Mouse (Mus musculus): ENCODE data around the gene Gpd2. TPM values are rescaled to one million over a fixed set of nuclear protein-coding genes. Genes with fewer than 3 reads are reported as not detected.

Gene Gpd2
- polyA plus RNA-seq, 1 experiment from 2014 or later, result 27.0 TPM

GRCm38 (mm10) chr2:57318336-57318735 is 80.9 kb downstream of the Gpd2 start:
- Histone ChIP-seq H3K4me2 (ENCODE audit: low read depth, low read length) (no peak overlapping the region), H3K4me3 (ENCODE audit: low read length) (no peak overlapping the region), H3K27me3 (replicated peaks; ENCODE audit: control insufficient read depth, insufficient read depth, low read length) (no peaks in the 10 kb centered on the region), H3K9me3 (ENCODE audit: control insufficient read depth, low read length) (no peaks in the 10 kb centered on the region), H3K4me1 (ENCODE audit: control insufficient read depth, insufficient read depth, low read length) (no peaks in the 10 kb centered on the region), H3K36me3 (ENCODE audit: control insufficient read depth, insufficient read depth, low read length) (no peaks in the 10 kb centered on the region), H3K27ac (ENCODE audit: low read length) (no peak overlapping the region), H3K9ac (ENCODE audit: low read depth, low read length) (no peak overlapping the region)
- ATAC-seq, result no peak
- 71% methylated on average over 3 of the region's 3 CpGs for WGBS

- 93% methylated on average over 8 of the region's 8 CpGs for WGBS
- no peaks in the 10 kb centered on the region for H3K4me1 ChIP-seq (ENCODE audit: control insufficient read depth, insufficient read depth, low read length)
- no peak for ATAC-seq
Measured at GRCm38 (mm10) chr2:57326091-57326490, 88.7 kb downstream of the Gpd2 start.

DNA sequence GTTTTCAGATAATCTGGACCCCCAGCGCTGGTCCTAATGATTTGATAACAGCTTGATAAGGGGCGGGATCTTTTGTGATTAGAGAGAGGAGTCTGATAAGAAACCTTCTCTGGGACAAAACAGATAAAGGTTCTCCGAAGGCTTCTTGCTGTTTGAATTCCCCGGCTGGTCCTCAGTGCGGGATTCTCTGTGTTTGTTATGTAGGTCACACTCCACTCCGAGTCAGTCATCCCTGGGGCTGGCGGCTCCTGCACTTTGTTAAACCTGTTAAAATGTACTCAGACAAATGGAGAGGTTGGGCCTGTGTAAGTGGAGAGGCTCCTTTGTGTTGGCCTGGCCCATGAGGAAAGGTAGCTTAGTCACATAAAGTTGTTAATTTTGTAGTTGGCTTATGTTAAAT is 91.9 kb downstream of the Gpd2 start:
- Histone ChIP-seq H3K27me3 (replicated peaks; ENCODE audit: control insufficient read depth, insufficient read depth, low read length) (no peaks in the 10 kb centered on the region), H3K4me2 (ENCODE audit: low read depth, low read length) (no peak overlapping the region), H3K4me1 (ENCODE audit: control insufficient read depth, insufficient read depth, low read length) (no peaks in the 10 kb centered on the region), H3K36me3 (ENCODE audit: control insufficient read depth, insufficient read depth, low read length) (no peaks in the 10 kb centered on the region), H3K9ac (ENCODE audit: low read depth, low read length) (no peak overlapping the region), H3K27ac (ENCODE audit: low read length) (no peak overlapping the region), H3K4me3 (ENCODE audit: low read length) (no peak overlapping the region), H3K9me3 (ENCODE audit: control insufficient read depth, low read length) (no peaks in the 10 kb centered on the region)
- WGBS, result 44% methylated on average over 7 of the region's 7 CpGs
- no peak for ATAC-seq

More at GRCm38 (mm10) chr2:57326091-57326490, 88.7 kb downstream of the Gpd2 start:
- Histone ChIP-seq H3K27ac (ENCODE audit: low read length) (no peak overlapping the region), H3K9ac (ENCODE audit: low read depth, low read length) (no peak overlapping the region), H3K36me3 (ENCODE audit: control insufficient read depth, insufficient read depth, low read length) (no peaks in the 10 kb centered on the region), H3K4me2 (ENCODE audit: low read depth, low read length) (no peak overlapping the region), H3K27me3 (replicated peaks; ENCODE audit: control insufficient read depth, insufficient read depth, low read length) (no peaks in the 10 kb centered on the region), H3K4me3 (ENCODE audit: low read length) (no peak overlapping the region), H3K9me3 (ENCODE audit: control insufficient read depth, low read length) (no peaks in the 10 kb centered on the region)

- no peaks in the 10 kb centered on the region for H3K9me3 ChIP-seq (ENCODE audit: control insufficient read depth, low read length)
- WGBS, result 69% methylated on average over 3 of the region's 3 CpGs
- no peak overlapping the region for H3K4me2 ChIP-seq (ENCODE audit: low read depth, low read length)
- H3K36me3 ChIP-seq (ENCODE audit: control insufficient read depth, insufficient read depth, low read length), result no peaks in the 10 kb centered on the region
- no peak overlapping the region for H3K4me3 ChIP-seq (ENCODE audit: low read length)
- H3K27ac ChIP-seq (ENCODE audit: low read length), result no peak overlapping the region
- no peak overlapping the region for H3K9ac ChIP-seq (ENCODE audit: low read depth, low read length)
- ATAC-seq, result no peak
- no peaks in the 10 kb centered on the region for H3K4me1 ChIP-seq (ENCODE audit: control insufficient read depth, insufficient read depth, low read length)
- H3K27me3 ChIP-seq (replicated peaks; ENCODE audit: control insufficient read depth, insufficient read depth, low read length), result no peaks in the 10 kb centered on the region
Measured at GRCm38 (mm10) chr2:57330812-57331211, 93.4 kb downstream of the Gpd2 start.

- no peak overlapping the region for H3K9ac ChIP-seq (ENCODE audit: low read depth, low read length)
- WGBS, result 80% methylated on average over 8 of the region's 8 CpGs
Measured at GRCm38 (mm10) chr2:57331266-57331665, 93.8 kb downstream of the Gpd2 start.

DNA sequence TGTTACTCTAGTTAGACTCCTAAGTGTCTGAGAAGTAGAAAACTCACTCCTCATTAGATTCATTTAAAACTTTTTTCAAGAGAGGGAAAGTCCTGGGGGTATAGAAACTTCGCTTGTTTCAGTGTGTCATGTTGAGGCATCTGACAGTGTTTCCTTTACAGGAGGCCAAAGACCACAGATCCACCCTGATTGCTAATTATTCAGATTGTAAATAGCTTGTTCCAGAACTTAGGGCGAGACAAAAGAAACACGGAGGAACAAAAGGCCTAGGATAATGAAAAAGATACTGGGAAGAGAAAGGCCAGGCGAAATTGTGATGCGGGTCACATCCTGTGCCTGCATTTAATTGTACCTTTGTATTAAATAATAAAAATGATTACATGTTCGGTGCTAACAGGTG is 96.0 kb downstream of the Gpd2 start:
- Histone ChIP-seq H3K27ac (ENCODE audit: low read length) (no peak overlapping the region), H3K4me2 (ENCODE audit: low read depth, low read length) (no peak overlapping the region), H3K27me3 (replicated peaks; ENCODE audit: control insufficient read depth, insufficient read depth, low read length) (no peaks in the 10 kb centered on the region), H3K9me3 (ENCODE audit: control insufficient read depth, low read length) (no peaks in the 10 kb centered on the region), H3K9ac (ENCODE audit: low read depth, low read length) (no peak overlapping the region), H3K4me1 (ENCODE audit: control insufficient read depth, insufficient read depth, low read length) (no peaks in the 10 kb centered on the region), H3K36me3 (ENCODE audit: control insufficient read depth, insufficient read depth, low read length) (no peaks in the 10 kb centered on the region), H3K4me3 (ENCODE audit: low read length) (no peak overlapping the region)
- no peak for ATAC-seq
- WGBS, result 88% methylated on average over 6 of the region's 6 CpGs

More at GRCm38 (mm10) chr2:57331266-57331665, 93.8 kb downstream of the Gpd2 start:
- Histone ChIP-seq H3K4me2 (ENCODE audit: low read depth, low read length) (no peak overlapping the region), H3K27ac (ENCODE audit: low read length) (no peak overlapping the region), H3K36me3 (ENCODE audit: control insufficient read depth, insufficient read depth, low read length) (no peaks in the 10 kb centered on the region), H3K4me1 (ENCODE audit: control insufficient read depth, insufficient read depth, low read length) (no peaks in the 10 kb centered on the region), H3K9me3 (ENCODE audit: control insufficient read depth, low read length) (no peaks in the 10 kb centered on the region), H3K4me3 (ENCODE audit: low read length) (no peak overlapping the region), H3K27me3 (replicated peaks; ENCODE audit: control insufficient read depth, insufficient read depth, low read length) (no peaks in the 10 kb centered on the region)
- ATAC-seq, result no peak

- no peak for ATAC-seq
- Histone ChIP-seq H3K36me3 (ENCODE audit: control insufficient read depth, insufficient read depth, low read length) (no peaks in the 10 kb centered on the region), H3K4me3 (ENCODE audit: low read length) (no peak overlapping the region), H3K4me2 (ENCODE audit: low read depth, low read length) (no peak overlapping the region), H3K27me3 (replicated peaks; ENCODE audit: control insufficient read depth, insufficient read depth, low read length) (no peaks in the 10 kb centered on the region), H3K4me1 (ENCODE audit: control insufficient read depth, insufficient read depth, low read length) (no peaks in the 10 kb centered on the region), H3K27ac (ENCODE audit: low read length) (no peak overlapping the region), H3K9me3 (ENCODE audit: control insufficient read depth, low read length) (no peaks in the 10 kb centered on the region), H3K9ac (ENCODE audit: low read depth, low read length) (no peak overlapping the region)
- 89% methylated on average over 15 of the region's 15 CpGs for WGBS
Measured at GRCm38 (mm10) chr2:57335397-57335796, 98.0 kb downstream of the Gpd2 start.

DNA sequence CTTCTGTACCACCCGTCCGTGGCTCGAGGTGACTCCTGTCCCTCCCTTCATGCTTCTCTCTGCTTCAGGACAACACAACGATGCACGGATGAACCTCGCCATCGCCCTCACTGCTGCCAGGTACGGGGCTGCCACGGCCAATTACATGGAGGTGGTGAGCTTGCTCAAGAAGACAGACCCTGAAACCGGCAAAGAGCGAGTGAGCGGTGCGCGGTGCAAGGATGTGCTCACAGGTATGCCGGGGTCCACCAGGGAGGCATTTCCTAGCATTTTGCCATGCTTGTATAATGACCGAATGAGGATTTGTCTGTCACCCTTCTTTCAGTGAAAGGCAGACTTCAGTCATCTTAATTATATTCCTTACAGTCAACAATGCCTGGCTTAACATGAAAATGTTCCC is 101.3 kb downstream of the Gpd2 start:
- ATAC-seq, result no peak

DNA sequence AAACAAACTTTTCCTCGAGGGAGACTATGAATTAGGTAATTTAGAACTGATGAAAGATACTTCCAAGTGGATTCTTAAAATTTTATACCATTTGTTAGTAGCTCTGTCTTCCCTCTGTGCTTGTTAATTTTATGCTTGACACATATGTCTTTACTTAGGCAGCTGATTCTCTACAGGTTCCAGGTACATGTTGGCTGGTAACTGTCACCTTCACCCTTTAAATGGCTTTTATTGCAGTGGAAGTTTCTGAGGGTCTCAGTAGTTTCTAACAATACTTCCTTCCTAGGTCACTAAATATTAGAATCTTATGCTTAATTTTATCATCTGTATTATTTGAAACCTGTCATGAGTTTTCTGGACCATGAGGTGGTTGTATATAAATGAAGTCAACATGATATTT is 105.5 kb downstream of the Gpd2 start:
- no peak for ATAC-seq
- Histone ChIP-seq H3K27me3 (replicated peaks; ENCODE audit: control insufficient read depth, insufficient read depth, low read length) (no peaks in the 10 kb centered on the region), H3K4me3 (ENCODE audit: low read length) (no peak overlapping the region), H3K36me3 (ENCODE audit: control insufficient read depth, insufficient read depth, low read length) (no peaks in the 10 kb centered on the region), H3K4me2 (ENCODE audit: low read depth, low read length) (no peak overlapping the region), H3K9me3 (ENCODE audit: control insufficient read depth, low read length) (no peaks in the 10 kb centered on the region), H3K4me1 (ENCODE audit: control insufficient read depth, insufficient read depth, low read length) (no peaks in the 10 kb centered on the region), H3K27ac (ENCODE audit: low read length) (no peak overlapping the region), H3K9ac (ENCODE audit: low read depth, low read length) (no peak overlapping the region)
- 20% methylated on average over 1 of the region's 1 CpGs for WGBS

More for the DNA sequence above, 101.3 kb downstream of the Gpd2 start:
- Histone ChIP-seq H3K9ac (ENCODE audit: low read depth, low read length) (no peak overlapping the region), H3K4me1 (ENCODE audit: control insufficient read depth, insufficient read depth, low read length) (no peaks in the 10 kb centered on the region), H3K4me3 (ENCODE audit: low read length) (no peak overlapping the region), H3K36me3 (ENCODE audit: control insufficient read depth, insufficient read depth, low read length) (no peaks in the 10 kb centered on the region), H3K4me2 (ENCODE audit: low read depth, low read length) (no peak overlapping the region), H3K9me3 (ENCODE audit: control insufficient read depth, low read length) (no peaks in the 10 kb centered on the region), H3K27me3 (replicated peaks; ENCODE audit: control insufficient read depth, insufficient read depth, low read length) (no peaks in the 10 kb centered on the region), H3K27ac (ENCODE audit: low read length) (no peak overlapping the region)
- WGBS, result 97% methylated on average over 16 of the region's 16 CpGs

DNA sequence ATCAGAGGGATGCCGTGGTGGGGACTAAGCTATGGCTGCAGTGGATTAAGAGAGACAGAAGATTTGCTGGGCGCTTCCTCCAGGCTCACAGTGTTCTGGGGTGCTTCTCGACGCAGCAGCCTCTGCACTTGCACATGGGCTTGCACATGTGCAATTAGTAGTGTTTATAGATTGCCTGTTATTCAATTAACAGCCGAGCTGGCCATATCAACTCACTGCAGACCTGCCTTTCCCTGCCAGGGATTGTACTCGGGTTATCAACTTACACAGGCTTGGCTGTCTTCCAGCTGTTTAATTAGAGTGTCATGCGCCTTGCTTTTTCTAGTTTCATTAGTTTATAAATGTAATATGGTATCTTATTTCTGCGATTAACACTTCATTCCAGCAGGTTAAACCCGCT is 113.2 kb downstream of the Gpd2 start:
- H3K27me3 ChIP-seq (replicated peaks; ENCODE audit: control insufficient read depth, insufficient read depth, low read length), result no peaks in the 10 kb centered on the region
- H3K36me3 ChIP-seq (ENCODE audit: control insufficient read depth, insufficient read depth, low read length), result no peaks in the 10 kb centered on the region
- no peak overlapping the region for H3K9ac ChIP-seq (ENCODE audit: low read depth, low read length)
- peak; percentile 63 for ATAC-seq
- no peak overlapping the region for H3K4me2 ChIP-seq (ENCODE audit: low read depth, low read length)
- no peak overlapping the region for H3K4me3 ChIP-seq (ENCODE audit: low read length)
- no peaks in the 10 kb centered on the region for H3K4me1 ChIP-seq (ENCODE audit: control insufficient read depth, insufficient read depth, low read length)
- H3K9me3 ChIP-seq (ENCODE audit: control insufficient read depth, low read length), result no peaks in the 10 kb centered on the region
- no peak overlapping the region for H3K27ac ChIP-seq (ENCODE audit: low read length)
- WGBS, result 54% methylated on average over 9 of the region's 9 CpGs
